Mouse (Mus musculus) heart, embryonic 16.5 days (tissue): ENCODE data around the gene Grifin. TPM values are rescaled to one million over a fixed set of nuclear protein-coding genes. Genes with fewer than 3 reads are reported as not detected.

ENCODE experiments used
- ATAC-seq: fragments of 200-750 bp; cut with Nextera tagmentation; replicated peaks from 2 replicates; pipeline ENCODE4 v1.8.0; 2017; ENCODE audit warnings: moderate number of reproducible peaks; ENCODE audit not compliant: insufficient read depth, low FRiP score; ENCODE audit errors: extremely low read depth
- H3K27ac ChIP-seq: fragments of 300-500 bp; sonication (generic); 2 replicates; pipeline ENCODE4 v1.5.1; 2014; ENCODE audit warnings: mild to moderate bottlenecking, low read length, control low read depth, moderate library complexity
- H3K27me3 ChIP-seq: fragments of 300-500 bp; sonication (generic); 2 replicates; pipeline ENCODE4 v1.6.1; 2014; ENCODE audit warnings: low read length, mixed read lengths; ENCODE audit not compliant: control insufficient read depth, insufficient read depth
- H3K36me3 ChIP-seq: fragments of 300-500 bp; sonication (generic); 2 replicates; pipeline ENCODE4 v1.6.1; 2014; ENCODE audit not compliant: control insufficient read depth, insufficient read depth
- H3K4me1 ChIP-seq: fragments of 300-500 bp; sonication (generic); 2 replicates; pipeline ENCODE4 v1.6.1; 2014; ENCODE audit warnings: low read length, mixed read lengths; ENCODE audit not compliant: control insufficient read depth, insufficient read depth
- H3K4me2 ChIP-seq: fragments of 300-500 bp; sonication (generic); 2 replicates; pipeline ENCODE4 v1.6.1; 2014; ENCODE audit warnings: low read depth, mild to moderate bottlenecking, control low read depth, low read length
- H3K4me3 ChIP-seq: fragments of 300-500 bp; sonication (generic); 2 replicates; pipeline ENCODE4 v1.5.1; 2014; ENCODE audit warnings: mild to moderate bottlenecking, control low read depth, low read length
- H3K9ac ChIP-seq: fragments of 300-500 bp; sonication (generic); 2 replicates; pipeline ENCODE4 v1.6.1; 2014; ENCODE audit warnings: low read length, control low read depth
- H3K9me3 ChIP-seq: fragments of 300-500 bp; sonication (generic); replicated peaks from 2 replicates; pipeline ENCODE4 v1.6.1; 2016; ENCODE audit warnings: low read length; ENCODE audit not compliant: control insufficient read depth
- WGBS: fragments of 180-500 bp; shearing (Covaris S2); extraction: QIAGEN DNeasy Blood & Tissue Kit; methylation state at CpG from one replicate; pipeline ENCODE4 v1.1.7; 2014; 5-methylcytosine and 5-hydroxymethylcytosine counted together
- polyA plus RNA-seq: library from polyadenylated mRNA; unstranded; fragments of >200 nt; fragmentation: Nextera tagmentation; extraction: Ambion mirVana; gene quantifications from 2 replicates; pipeline ENCODE4 v1.2.1, GENCODE M21; 2015

Gene Grifin
- polyA plus RNA-seq: 0.79 and 0.98 TPM in 2 replicates

DNA sequence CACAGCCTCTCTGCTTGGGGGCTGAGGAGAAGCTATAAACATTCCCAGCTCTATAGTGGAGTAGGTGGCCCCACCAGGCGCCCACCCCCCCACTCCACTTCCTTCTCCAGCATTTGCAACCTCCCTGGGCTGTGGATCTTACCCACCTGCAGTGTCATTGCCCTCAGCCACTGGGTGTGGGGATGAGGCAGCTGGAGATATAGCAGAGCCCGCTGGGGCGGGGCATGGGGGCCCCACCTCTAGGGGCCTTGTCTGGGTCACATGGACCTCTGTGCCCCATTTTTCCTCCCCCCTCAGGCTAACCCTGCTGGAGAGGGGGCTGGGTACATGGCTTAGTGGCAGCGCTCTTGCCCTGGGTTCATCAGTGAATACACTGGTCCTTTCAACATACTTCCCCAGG is at the start of gene Grifin:
Gene Grifin, minus strand, starts transcription at position 176 of the 400 bp plus-strand sequence.
- Histone ChIP-seq H3K27ac (peak within 1 kb of the TSS; percentile 19; the same call in 1 of the 2 replicates), H3K4me3 (no peak within 1 kb of the TSS), H3K27me3 (no peaks in the 10 kb centered on the region), H3K9ac (no peak within 1 kb of the TSS; the same call in 1 of the 2 replicates), H3K36me3 (no peaks in the 10 kb centered on the region), H3K4me2 (no peak within 1 kb of the TSS), H3K9me3 (no peaks in the 10 kb centered on the region), H3K4me1 (peaks cover 17% of the 10 kb centered on the region)
- ATAC-seq: no peak
- WGBS: 83% methylated on average over 4 of the region's 4 CpGs

DNA sequence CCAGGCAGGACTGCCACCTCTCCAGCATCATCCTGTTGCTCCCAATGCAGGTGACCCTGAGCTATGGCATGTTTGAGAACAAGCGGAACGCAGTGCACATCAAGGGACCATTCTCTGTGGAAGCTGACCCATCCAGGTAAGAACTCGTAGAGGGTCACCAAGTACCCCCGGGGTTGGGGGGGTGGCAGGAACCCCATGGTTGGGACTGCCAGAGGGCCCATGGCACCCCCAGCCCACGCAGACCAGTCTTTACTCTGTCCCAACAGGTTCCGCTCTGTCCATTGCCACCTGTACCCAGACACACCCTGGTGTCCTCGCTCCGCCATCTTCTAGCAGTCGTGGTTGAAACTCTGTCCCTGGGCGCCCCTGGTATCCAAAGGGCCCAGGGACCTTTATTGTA is 49.3 kb upstream of the Grifin start:
- Histone ChIP-seq H3K9me3 (no peaks in the 10 kb centered on the region), H3K4me3 (no peak overlapping the region), H3K4me1 (peaks cover 30% of the 10 kb centered on the region), H3K27me3 (peaks cover 6% of the 10 kb centered on the region), H3K9ac (no peak overlapping the region), H3K27ac (no peak overlapping the region), H3K36me3 (no peaks in the 10 kb centered on the region), H3K4me2 (no peak overlapping the region)
- ATAC-seq: no peak
- WGBS: 97% methylated on average over 10 of the region's 10 CpGs

DNA sequence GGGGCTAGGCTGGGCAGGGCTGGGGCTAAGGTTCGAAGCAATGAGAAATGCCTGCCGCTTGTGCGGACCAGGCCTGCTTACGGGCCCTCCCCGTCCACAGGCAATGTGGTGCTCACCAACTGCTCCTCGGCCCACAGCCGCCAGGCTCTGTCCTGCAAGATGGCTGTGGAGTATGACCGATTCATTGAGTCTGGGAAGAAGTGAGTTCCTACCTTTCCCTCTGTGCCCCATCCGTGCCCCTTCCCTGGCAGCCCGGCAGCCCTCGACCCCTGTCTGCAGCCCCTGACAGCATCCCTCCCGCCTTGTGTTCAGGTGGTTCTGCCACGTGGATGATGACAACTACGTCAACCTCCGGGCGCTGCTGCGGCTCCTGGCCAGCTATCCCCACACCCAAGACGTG is 47.3 kb upstream of the Grifin start:
- WGBS: 79% methylated on average over 18 of the region's 18 CpGs
- peaks cover 24% of the 10 kb centered on the region for H3K27me3 ChIP-seq
- H3K4me3 ChIP-seq: no peak overlapping the region

DNA sequence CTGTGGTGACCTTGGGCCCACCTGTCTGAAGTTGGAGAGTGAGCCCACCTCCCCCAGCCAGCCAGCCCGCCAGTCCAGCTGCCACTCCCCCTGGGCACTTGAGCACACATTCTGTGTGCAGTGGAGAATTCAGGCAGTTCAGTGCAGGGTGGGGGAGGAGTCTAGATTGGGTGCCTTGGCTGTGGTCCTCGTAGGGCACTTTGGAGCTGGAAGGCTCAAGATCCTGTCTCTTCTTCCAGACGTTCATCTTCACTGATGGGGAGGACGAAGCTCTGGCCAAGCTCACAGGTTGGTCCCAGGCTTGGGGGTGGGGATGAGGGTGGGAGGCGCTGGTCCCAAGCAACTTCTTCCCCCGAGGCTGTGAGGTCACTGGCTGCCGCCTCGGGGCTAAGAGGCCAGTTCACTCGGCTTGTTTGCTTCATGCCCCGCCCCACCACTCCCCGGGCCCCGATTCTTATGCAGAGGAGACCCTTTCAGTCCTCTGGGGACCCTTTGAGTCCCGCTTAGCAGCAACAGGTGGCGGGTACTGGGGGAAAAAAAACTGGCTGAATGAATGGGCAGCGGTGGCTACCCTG is 46.8 kb upstream of the Grifin start:
- no peaks in the 10 kb centered on the region for H3K9me3 ChIP-seq
- peak overlapping the region; percentile 71 for H3K27ac ChIP-seq
- H3K9ac ChIP-seq: peak overlapping the region; percentile 57
- ATAC-seq: no peak
- H3K4me3 ChIP-seq: peak overlapping the region; percentile 70
- H3K36me3 ChIP-seq: no peaks in the 10 kb centered on the region
- WGBS: 33% methylated on average over 15 of the region's 15 CpGs
- peak overlapping the region; percentile 90 for H3K4me2 ChIP-seq
- H3K27me3 ChIP-seq: peaks cover 29% of the 10 kb centered on the region
- peaks cover 49% of the 10 kb centered on the region for H3K4me1 ChIP-seq

More for the DNA sequence above, 47.3 kb upstream of the Grifin start:
- no peak for ATAC-seq
- Histone ChIP-seq H3K9me3 (no peaks in the 10 kb centered on the region), H3K9ac (no peak overlapping the region; the same call in 1 of the 2 replicates), H3K4me1 (peaks cover 44% of the 10 kb centered on the region), H3K27ac (no peak overlapping the region), H3K4me2 (no peak overlapping the region; the same call in 1 of the 2 replicates), H3K36me3 (no peaks in the 10 kb centered on the region)

DNA sequence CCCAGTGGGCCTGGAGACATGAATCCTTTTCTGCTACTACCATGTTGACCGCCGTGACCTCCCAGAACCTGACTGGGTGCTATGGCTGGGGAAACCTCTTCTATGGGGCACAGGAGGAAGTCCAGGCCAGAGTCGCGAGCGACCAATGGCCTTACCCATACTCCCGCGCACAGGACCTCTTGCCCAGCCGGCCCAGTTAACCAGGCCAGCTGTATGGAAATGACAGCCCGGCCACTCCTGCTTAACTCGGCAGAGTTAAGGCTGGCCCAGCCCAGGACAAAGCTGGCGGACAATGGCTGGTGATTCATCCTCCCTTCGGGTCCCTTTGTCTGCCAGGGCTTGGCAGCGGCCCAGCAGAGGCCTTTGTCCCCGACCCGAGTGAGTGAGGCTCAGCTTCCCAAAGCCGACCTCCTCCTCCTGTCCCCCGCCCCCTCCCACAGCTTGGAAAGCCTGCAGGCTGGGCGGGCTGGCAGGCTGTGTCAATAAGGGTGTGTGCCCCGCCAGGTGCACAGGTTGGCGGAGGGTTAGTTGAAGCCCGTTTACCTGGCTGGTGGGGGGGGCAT is 46.2 kb upstream of the Grifin start:
- no peaks in the 10 kb centered on the region for H3K36me3 ChIP-seq
- peak; percentile 29 for ATAC-seq
- H3K9ac ChIP-seq: peak overlapping the region; percentile 57
- H3K4me2 ChIP-seq: peak overlapping the region; percentile 90
- H3K9me3 ChIP-seq: no peaks in the 10 kb centered on the region
- WGBS: 15% methylated on average over 21 of the region's 21 CpGs
- peak overlapping the region; percentile 70 for H3K4me3 ChIP-seq
- peak overlapping the region; percentile 71 for H3K27ac ChIP-seq
- H3K27me3 ChIP-seq: peaks cover 34% of the 10 kb centered on the region
- H3K4me1 ChIP-seq: peaks cover 49% of the 10 kb centered on the region

DNA sequence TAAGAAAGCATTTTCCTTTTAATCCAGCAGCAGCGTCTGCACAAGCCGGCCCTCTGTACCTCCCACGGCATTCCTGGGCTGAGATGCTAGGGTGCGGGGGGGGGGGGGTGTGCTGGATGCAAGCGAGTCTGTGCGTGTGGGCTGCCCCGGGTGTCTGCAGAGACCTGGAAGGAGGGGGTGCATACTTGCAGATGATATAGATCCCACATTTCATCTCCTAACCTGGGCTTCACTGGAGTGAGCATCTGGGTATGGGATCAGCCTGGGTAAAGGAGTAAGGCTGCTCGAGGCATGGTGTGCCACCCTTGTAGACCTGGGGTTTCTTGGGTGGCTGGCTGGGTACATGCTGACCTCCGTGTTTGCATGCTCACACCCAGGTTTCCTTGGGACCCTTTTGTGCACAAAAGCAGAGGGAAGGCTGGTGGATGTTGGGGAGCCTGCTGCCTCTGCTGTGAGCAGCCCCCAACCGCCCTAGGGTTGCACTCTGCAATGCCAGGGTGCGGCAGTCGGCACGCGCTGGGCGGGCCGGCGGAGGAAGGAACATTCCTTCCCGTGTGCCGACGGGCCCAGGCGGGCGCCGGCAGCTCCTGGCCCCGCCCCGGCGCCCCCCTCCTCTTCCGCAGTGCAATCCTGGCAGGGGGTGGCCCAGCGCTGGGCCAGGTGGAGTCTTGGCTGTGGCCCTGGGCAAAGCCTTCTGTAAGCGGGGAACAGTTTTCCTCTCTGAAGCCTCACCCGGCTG is 45.6 kb upstream of the Grifin start:
- H3K27ac ChIP-seq: peak overlapping the region; percentile 71
- 3% methylated on average over 29 of the region's 30 CpGs for whole genome bisulfite sequencing
- no peaks in the 10 kb centered on the region for H3K36me3 ChIP-seq
- H3K9me3 ChIP-seq: no peaks in the 10 kb centered on the region
- H3K9ac ChIP-seq: peak overlapping the region; percentile 57
- peaks cover 52% of the 10 kb centered on the region for H3K4me1 ChIP-seq
- peak overlapping the region; percentile 90 for H3K4me2 ChIP-seq
- H3K27me3 ChIP-seq: peaks cover 41% of the 10 kb centered on the region
- H3K4me3 ChIP-seq: peak overlapping the region; percentile 70
- ATAC-seq: peak; percentile 33; the same call in 1 of the 2 replicates

DNA sequence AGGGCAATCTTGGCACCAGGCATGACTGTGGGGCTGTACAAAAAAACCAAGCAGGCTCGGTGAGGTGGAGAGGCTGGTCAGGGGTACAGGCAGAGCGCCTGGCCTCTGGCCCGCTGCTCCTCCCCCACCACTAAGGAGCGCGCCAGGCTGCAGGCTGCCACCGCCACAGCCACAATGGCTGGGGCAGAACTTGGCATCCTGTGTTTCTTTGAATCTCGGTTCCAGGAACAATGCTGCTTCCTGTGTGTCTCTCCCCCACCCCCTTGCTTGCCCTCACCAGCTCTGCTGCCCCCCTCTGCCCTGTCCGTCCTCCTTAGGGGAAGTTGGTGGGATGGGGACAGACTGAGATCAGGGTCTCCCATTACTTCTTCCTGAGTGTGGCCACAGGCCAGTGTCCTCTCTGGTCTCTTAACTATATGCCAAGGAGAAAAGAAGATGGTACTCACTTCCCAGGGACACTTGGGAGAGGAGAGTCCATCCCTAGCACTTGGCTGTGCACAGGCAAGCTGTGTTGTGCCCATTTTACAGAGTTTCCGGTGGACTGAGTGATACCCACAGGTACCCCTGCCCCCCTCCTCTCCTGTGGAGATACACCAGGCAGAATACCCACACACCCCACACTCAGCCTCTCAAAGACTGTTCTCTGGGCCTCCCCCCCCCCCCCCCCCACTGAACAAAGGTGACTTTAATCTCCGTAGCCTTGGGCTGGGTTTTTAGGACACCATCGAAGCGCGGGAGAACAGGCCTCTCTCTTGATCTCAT is 44.8 kb upstream of the Grifin start:
- ATAC-seq: no peak
- 17% methylated on average over 13 of the region's 13 CpGs for WGBS
- no peaks in the 10 kb centered on the region for H3K9me3 ChIP-seq
- H3K36me3 ChIP-seq: no peaks in the 10 kb centered on the region
- peak overlapping the region; percentile 71 for H3K27ac ChIP-seq
- H3K4me1 ChIP-seq: peaks cover 52% of the 10 kb centered on the region
- peaks cover 48% of the 10 kb centered on the region for H3K27me3 ChIP-seq
- H3K9ac ChIP-seq: peak overlapping the region; percentile 79; the same call in 1 of the 2 replicates
- H3K4me3 ChIP-seq: peak overlapping the region; percentile 70
- H3K4me2 ChIP-seq: peak overlapping the region; percentile 90

DNA sequence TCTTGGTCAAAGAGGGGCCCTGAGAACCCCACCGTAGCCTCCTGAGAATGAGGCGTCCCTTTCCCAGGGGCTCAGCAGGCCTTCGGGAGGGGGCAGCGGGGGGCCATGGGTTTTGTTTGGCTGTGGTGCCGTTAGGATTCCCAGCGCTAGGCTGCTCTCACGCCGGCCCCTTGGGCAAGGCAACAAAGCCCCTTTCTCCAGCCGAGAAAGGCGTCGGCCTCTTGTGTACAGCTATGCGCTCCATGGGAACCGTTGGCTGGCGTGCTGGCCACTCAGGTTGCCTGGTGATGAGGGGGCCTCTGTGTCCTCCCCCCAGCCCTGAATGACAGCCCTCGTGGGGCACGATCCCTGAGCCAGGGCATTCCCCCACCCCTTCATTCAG is 43.8 kb upstream of the Grifin start:
- 5% methylated on average over 16 of the region's 16 CpGs for WGBS
- Histone ChIP-seq H3K4me1 (peaks cover 52% of the 10 kb centered on the region), H3K9ac (peak overlapping the region; percentile 79), H3K27ac (peak overlapping the region; percentile 71), H3K27me3 (peaks cover 51% of the 10 kb centered on the region), H3K9me3 (no peaks in the 10 kb centered on the region), H3K36me3 (no peaks in the 10 kb centered on the region), H3K4me2 (peak overlapping the region; percentile 90), H3K4me3 (peak overlapping the region; percentile 70)
- ATAC-seq: no peak
